Mouse (Mus musculus): ENCODE data around the gene Slc4a2.

The Slc4a2 gene

GRCm38 (mm10) chr5:24425421-24426036, 1.9 kb downstream of the Slc4a2 start:
- intact Hi-C loops (cut with DNase I): no loop called here

- intact Hi-C loops (cut with DNase I): no loop called here
These were observed 2.4 kb downstream of the Slc4a2 start for GRCm38 (mm10) chr5:24426037-24426432.

DNA sequence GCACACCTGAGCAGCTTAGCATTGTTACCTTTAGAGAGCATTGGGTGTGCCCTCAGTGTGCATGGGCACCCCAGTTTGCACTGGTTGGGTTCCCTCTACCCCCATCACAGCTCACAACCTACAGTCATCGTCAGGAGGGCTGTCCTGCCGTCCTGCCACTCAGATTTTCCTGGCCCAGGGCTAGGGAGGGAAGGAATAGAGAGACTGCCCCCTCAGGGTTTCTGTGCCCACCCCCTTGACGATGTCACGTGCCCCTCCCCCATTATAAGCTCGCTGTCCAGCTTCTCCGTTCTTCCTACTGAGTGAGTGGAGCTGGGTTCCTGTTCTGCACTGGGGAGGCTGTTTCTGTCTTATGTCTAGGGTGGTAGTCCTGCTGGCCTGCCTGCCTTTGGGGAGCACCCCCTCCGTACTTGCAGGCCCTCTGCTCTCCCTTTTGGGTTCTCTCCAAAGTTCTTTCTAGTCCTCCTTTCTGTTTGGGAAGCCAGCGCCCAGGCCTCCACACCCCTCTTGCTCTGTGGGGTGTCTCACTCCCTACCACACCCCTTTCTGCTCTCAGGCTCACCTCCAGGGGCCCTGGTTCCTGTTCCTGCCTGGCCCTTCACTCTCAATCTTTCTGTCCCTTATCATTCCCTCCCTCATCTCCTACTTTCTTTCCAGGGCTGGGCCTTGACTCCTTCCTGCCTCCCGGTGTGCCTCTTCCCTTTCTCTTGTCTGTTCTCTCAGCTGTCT, 3.1 kb downstream of the Slc4a2 start:
- intact Hi-C loops (cut with DNase I): no loop called here

DNA sequence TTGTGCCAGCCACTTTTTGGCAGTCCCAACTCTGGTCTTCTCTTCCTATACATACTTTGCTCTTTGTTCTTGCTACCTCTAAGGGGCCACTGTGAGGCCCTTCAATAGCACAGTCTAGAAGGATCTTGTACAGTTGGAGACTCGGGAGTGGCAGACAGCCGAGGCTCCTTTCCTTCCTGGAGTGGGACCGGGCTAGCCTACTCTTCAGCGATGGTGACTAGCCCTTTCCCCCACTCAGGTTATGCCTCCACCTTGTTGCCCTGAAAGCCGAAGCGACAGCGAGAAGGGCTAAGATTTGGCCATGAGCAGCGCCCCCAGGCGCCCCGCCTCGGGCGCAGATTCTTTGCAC, 3.6 kb downstream of the Slc4a2 start:
- intact Hi-C loops (cut with DNase I): no loop called here

- intact Hi-C loops (cut with DNase I): no loop called here
These were observed 4.4 kb downstream of the Slc4a2 start for GRCm38 (mm10) chr5:24427981-24428402.

DNA sequence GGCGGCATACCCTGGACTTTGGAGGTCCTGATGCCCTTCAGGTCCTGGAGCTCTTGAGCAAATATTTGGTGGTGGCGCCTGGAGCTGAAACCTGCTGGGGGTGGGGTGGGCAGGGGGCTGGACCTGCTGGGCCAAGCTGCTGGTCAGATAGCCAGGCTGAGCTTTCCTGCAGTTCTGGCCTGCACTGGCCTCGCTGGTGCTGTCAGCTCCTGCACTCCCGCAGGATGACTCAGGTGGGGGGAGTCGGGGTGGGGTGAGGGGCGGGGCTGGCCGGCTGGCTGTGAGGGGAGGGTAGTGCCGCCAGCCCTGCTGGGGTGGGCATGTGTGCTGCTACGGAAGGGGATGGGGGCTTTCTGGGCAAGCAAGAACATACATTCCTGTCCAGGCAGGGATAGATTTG, 5.0 kb downstream of the Slc4a2 start:
- intact Hi-C loops (cut with DNase I): no loop called here

GRCm38 (mm10) chr5:24433993-24434392, 10.4 kb downstream of the Slc4a2 start:
- intact Hi-C loops (cut with DNase I): no loop called here

DNA sequence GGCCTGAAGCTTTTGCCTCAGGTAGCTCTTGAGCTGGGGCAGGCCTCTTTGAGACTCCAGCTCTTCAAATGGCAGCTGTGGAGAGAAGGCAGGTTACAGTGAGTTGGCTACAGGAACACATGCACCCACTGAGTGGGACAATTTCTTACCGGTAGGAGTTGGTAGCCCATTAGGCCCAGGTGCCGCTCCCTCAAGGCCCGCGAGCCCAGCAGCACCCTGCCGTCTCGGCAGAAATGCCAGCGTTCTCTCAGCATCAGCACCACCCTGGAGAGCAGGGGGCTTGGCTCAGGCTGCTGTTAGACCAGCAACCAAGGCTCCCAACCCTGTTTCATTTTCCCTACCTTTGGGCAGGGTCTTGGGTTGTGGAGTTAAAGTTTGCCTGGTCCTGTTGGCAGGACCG, 17.6 kb downstream of the Slc4a2 start:
- intact Hi-C loops (cut with DNase I): no loop called here

DNA sequence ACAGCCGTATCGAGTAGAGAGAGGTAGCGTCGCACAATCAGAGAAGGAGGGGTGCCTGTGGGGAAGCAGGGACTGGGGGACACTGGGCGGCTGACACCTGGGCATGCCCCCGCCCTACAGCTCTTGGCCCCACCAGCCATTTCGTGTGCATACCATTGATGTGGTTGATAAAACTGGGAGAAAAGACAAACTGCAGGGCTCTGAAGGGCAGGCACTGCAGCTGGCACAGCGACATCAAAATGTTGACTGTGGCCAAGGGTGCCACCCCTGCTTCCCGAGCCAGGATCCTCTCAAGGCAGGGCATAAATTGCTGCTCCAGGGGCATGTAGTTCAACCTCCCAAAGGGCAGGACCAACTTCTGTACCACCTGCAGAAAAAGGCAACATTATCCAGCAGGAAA, 18.4 kb downstream of the Slc4a2 start:
- intact Hi-C loops (cut with DNase I): no loop called here

- intact Hi-C loops (cut with DNase I): no loop called here
These were observed 19.6 kb downstream of the Slc4a2 start for GRCm38 (mm10) chr5:24443204-24443603.

DNA sequence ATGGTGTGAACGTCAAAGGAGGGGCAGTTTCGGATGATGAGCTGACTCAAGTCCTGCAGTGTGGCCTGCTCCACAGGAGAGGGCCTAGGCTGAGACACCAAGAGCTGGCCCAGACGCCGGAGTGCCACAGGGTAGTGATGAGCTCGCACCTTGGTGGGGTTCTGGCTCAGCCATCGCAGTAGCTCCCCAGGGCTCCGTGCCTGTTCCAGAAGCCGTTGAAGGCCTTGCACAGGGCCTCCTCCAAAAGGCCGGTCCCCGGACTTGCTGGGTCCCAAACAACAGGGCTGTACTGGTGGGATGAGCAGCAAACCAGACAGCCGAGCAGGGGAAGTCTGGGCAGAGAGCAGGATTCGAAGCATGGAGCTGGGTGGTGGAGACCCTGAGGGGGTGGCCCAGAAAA, 20.3 kb downstream of the Slc4a2 start:
- intact Hi-C loops (cut with DNase I): no loop called here

- intact Hi-C loops (cut with DNase I): no loop called here
These were observed 21.2 kb downstream of the Slc4a2 start, which contains the start of gene Fastk for GRCm38 (mm10) chr5:24444746-24445427. TSS of gene Fastk (minus strand) at chr5:24445287.

DNA sequence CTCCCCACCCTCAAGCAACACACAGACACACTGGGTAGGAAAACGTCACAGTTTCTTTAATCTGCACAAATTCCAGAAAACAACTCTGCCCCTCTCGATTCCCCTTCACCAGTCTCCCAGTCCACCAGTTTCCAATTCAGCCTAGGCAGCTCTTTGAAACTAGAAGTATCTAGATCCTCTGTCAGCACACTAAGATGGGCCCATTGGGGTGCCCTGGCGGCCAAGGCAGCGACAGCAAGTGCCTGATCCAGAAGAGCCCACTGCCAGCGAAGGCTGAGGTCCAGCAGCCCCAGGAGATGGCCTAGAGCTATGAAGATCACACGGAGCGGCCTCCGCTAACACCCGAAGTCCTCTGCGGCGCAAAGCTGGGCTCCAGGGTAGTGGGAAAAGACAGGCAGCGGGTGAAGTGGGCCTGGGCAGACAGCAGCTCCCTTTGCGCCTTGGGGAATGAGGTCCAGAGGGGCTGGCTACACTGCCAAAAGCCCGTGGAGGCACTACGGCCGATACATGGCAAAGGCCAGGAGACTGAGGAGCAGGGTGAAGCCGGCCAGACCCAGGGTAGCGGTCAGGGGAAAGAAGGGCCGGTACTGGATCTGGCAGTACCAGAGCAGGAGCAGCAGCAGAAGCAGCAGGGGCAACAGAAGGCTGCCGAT, 21.9 kb downstream of the Slc4a2 start:
- intact Hi-C loops (cut with DNase I): no loop called here

GRCm38 (mm10) chr5:24446630-24447029, 23.0 kb downstream of the Slc4a2 start:
- intact Hi-C loops (cut with DNase I): no loop called here

DNA sequence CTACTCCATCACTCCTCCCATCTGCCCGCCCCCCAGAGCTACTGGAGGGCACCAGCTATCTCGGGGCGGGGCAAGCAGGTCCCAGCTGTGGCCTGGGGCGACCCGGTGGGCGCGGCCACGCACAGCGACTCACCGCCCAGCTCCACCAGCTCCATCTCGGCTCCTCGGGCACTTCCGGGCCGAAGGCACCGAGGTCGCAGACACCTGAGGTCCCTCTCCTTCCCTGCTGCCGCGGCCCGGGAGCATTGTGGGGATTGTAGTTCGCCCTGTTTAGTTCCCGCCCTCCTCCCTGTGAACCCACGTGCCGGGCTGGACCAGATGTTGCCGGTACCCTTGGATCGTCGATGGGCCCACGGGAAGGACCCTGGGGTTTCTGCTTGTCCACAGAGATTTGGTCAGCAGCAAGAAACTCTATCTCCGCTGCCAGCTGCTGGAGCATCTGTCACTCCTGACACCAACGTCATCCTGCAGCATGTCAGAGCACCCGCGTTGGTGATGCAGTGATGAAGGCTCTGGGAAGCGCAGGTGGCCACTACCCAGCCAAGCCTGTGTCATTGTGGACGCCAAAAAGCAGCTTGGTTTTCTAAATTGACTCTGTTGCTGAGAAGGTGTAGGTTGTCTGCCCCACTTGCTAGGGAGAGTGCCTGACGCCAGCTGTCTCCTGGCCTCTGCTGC, 24.1 kb downstream of the Slc4a2 start, which contains the start of gene Tmub1:
Gene Tmub1 (minus strand): TSS at position 231 of the 675 bp plus-strand sequence.
- intact Hi-C loops (cut with DNase I): no loop called here

DNA sequence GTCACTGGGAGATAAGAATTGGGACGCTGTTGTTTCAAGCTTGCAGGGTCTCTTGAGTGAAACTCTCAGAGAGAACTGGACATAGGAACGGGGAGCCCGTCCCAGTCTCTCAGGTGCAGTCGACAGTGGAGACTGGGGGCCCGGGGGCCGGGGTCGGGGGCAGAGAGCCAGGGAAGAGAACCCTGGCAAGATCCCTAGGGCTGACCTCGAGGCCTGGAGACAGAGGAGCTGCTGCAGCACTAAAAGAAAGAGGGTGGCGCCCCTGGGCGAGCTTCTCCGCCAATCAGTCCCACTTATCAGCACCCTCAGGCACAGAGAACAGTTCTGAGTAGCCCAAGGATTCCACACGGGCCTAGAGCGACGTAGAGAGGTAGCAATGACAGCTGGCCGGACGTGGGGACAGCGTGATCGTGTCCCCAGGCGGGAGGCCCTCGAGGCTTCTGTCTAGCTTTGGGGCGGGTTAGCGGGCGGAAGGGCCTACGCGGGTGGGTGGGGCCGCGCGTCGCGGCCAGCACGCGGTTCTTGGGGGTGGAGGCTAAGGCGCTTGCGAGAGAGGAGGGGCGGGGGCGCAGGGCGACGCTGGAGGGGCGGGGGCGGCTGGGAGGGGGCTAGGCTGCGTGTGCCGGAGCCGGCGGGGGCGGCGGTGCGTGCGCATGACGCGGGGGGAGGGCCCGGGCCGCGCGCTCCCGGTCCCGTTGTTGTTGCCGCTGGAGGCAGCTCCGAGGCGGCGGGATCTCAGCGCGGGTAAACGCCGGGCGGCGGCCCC, 27.8 kb downstream of the Slc4a2 start:
- intact Hi-C loops (cut with DNase I): no loop called here

DNA sequence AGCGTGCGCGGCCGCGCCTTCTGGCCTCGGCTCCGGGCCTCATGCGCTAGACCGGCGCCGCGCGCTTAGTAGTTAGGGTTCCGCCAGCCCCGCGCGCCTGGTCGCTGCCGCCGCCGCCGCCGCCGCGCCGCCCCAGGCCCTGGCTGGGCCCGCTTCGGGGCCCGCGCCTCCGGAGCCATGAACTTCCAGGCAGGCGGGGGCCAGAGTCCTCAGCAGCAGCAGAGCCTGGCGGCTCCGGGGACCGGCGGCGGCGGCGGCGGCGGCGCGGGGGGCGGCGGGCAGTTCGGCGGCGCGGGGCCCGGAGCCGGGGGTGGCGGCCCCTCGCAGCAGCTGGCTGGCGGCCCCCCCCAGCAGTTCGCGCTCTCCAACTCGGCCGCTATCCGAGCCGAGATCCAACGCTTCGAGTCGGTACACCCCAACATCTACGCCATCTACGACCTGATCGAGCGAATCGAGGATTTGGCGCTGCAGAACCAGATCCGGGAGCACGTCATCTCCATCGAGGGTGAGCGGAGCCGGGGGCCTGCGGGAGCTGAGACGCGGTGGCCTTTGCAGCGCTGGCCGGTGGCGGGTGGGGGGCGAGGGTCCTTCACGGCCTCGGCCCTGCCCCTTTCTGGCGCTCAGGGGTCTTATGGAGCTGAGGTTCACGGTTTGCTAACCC, 28.5 kb downstream of the Slc4a2 start, which contains the start of gene Agap3:
Gene Agap3 (plus strand): TSS at position 148 of the 661 bp plus-strand sequence.
- intact Hi-C loops (cut with DNase I): no loop called here

DNA sequence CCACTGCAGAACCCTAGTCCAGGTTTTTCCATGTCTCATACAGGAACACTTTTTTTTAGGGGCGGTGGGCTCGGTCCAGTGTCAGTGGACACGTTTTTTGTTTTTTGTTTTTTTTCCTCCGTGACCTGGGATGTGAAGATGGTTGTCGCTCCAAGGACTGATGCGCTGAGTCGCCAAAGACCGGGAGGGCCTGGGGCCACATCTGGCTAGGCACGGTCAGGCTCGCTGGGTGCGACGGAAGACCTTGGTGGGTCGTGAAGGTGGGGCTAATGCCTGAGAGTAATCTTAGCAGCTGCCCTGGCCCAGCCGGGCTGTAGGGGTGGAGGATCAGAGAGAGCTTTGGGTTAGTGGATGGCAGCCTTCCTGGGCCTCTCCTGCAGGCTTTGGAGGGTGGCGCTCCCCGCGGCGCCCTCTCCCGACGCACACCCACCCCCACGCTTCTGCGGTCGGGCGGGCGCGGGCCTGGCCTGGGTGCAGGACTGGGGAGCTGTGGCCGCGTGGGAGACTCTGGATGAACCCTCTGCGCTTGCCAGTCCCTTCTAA, 29.1 kb downstream of the Slc4a2 start:
- intact Hi-C loops (cut with DNase I): no loop called here

DNA sequence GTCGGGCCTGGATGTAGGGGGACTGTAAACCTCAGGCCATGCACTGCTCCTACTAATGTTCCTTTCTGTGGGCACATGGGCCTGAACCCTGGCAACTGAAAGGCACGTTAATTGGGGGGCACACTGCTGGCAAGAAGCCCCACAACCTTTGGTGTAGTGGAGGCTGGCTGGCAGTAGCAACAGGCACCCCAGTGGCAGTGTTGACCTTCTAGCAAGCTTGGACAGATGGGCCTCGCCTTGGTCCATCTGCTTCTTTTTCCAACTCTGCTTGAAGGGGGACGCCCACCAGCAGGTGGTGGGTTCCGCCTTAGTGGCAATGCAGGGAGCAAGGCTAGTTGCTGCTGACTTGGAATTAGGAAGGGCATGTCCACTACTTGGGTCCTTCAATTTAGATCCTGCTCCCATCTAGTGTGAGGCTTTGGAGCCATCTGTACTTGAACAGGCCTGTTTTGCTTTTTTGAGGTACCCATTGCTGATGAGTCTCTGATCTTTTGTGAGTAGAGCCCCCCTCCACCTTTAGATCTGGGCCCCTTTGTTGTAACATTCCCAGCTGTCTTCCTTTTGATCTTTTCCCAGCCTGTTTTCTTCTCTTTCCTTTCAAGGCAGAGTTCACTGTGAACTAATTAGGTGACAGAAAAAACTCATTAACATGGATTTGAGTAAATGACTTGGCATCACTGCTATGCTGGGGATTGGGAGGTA, 29.8 kb downstream of the Slc4a2 start:
- intact Hi-C loops (cut with DNase I): no loop called here
